Mouse (Mus musculus) liver, embryonic 18 days (tissue): ENCODE measurements around the gene Olfr1436. TPM values are rescaled to one million over a fixed set of nuclear protein-coding genes. Genes with fewer than 3 reads are reported as not detected.

Source experiments
- polyA plus RNA-seq: library from polyadenylated mRNA; depleted of rRNA; stranded (reverse); fragments of >200 nt; gene quantifications from 2 replicates; pipeline ENCODE4 v1.2.3, GENCODE M21; 2012; rRNA removed

Gene Olfr1436
- not detected in 2 replicates for polyA plus RNA-seq

DNA sequence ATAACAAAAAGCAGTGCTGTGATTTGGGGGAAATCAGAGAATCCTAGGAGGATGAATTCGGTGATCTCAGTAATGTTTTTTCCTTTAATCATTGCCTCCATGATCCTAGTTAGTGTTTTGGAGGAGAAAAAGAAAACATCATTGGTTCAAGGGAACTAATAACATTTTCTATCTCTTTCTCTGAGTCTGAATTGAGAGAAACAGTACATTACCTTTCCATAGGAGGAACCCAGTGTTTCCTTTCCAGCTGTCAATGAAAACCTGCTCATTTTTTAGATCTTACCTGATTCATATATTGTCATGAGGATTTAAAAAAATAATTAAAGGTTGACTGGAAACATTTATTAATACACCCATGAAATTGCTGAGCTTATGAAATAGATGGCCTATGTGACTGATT, at the start of gene Olfr1436:
Olfr1436 (minus strand) TSS at position 101 of the 400 bp plus-strand sequence.

DNA sequence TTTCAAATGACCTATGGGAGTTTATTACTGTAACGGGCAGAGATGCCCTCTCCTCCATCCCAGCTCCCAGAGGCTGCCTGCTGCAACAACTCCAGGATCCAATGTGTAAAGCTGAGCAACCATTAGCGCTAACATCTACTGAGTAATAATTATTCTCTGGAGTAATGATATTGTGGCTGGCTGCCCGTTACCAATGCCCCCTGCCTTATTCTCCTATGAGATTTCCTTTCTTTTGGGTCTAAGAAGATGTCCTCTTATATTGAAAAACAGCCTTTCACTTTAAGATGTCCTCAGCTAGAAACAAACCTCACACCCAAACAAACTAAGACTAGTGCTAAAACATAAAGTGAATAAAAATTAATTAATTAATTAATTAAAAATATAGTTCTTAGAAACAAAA, 36.9 kb upstream of the Olfr1436 start, which contains the start of gene Olfr1438-ps1:
Olfr1438-ps1 (minus strand) TSS at position 101 of the 400 bp plus-strand sequence.

DNA sequence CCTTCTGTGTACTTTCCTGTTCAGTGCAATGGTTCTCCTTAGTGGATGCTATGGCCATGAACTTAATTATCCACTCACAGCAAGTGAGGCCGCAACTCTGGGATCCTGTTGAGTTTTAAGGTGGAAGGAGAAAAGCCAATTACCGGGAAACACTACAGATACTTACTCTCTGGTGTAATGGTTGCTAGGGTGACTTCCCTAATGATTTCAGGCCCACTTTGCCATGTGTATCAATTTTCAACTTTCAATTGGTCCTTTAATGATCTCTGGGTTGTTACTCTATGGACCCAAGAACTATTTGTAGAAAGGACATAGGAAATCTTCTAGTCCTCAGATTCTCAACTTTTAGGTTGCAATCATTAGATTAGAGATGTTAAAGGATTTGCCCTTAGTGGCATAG, 26.1 kb upstream of the Olfr1436 start, which contains the start of gene Olfr1437:
Olfr1437 (minus strand) TSS at position 101 of the 400 bp plus-strand sequence.

DNA sequence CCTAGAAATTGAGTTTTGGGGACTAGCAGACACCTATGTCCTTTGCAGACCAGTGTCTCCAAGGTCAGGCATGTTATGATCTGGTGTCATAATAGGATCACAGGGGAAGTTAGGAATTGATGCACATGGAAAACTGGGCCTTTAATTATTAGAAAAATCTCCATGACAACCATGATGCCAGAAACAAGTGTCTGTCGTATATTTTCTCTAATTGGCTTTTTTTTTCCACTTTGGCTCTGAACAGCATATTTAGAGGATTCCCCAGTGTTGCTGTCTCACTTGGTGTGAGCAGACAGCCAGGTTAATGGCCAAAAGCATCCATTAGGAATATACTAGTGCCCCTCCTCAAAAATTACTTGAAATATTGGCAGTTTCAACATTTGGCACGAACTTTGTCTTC, 19.4 kb downstream of the Olfr1436 start, which contains the start of gene Olfr1434:
Olfr1434 (plus strand) TSS at position 301 of the 400 bp plus-strand sequence.

DNA sequence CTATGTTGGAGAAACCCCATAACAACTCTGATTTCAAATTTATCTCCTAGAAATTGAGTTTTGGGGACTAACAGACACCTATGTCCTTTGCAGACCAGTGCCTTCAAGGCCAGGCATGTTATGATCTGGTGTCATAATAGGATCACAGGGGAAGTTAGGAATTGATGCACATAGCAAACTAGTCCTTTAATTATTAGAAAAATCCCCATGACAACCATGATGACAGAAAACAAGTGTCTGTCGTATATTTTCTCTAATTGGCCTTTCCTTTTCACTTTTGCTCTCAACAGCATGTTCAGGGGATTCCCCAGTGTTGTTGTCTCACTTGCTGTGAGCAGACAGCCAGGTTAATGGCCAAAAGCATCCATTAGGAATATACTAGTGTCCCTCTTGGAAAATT, 38.2 kb downstream of the Olfr1436 start, which contains the start of gene Olfr235:
Olfr235 (plus strand) TSS at position 301 of the 400 bp plus-strand sequence.

Other genes starting within 250 kb of the Olfr1436 start
- not detected in 2 replicates for gene Olfr1424, start 236.4 kb downstream of the Olfr1436 start, polyA plus RNA-seq
- not detected in 2 replicates for gene Olfr1425, start 221.4 kb downstream of the Olfr1436 start, polyA plus RNA-seq
- not detected in 2 replicates for gene Olfr1426, start 207.1 kb downstream of the Olfr1436 start, polyA plus RNA-seq
- gene Olfr1427, start 195.8 kb downstream of the Olfr1436 start, polyA plus RNA-seq, result not detected in 2 replicates
- not detected in 2 replicates for gene Olfr1428, start 183.2 kb downstream of the Olfr1436 start, polyA plus RNA-seq
- not detected in 2 replicates for gene Olfr76, start 175.9 kb downstream of the Olfr1436 start, polyA plus RNA-seq
- not detected in 2 replicates for gene Olfr1555-ps1, start 129.0 kb downstream of the Olfr1436 start, polyA plus RNA-seq
- not detected in 2 replicates for gene Olfr1431, start 98.5 kb downstream of the Olfr1436 start, polyA plus RNA-seq
- gene Olfr1432, start 66.5 kb downstream of the Olfr1436 start, polyA plus RNA-seq, result not detected in 2 replicates
- not detected in 2 replicates for gene Olfr262, start 57.5 kb downstream of the Olfr1436 start, polyA plus RNA-seq
- not detected in 2 replicates for gene Olfr235, start 38.1 kb downstream of the Olfr1436 start, polyA plus RNA-seq
- not detected in 2 replicates for gene Olfr1434, start 19.3 kb downstream of the Olfr1436 start, polyA plus RNA-seq
- not detected in 2 replicates for gene Olfr1437, start 26.0 kb upstream of the Olfr1436 start, polyA plus RNA-seq
- not detected in 2 replicates for gene Olfr1438-ps1, start 36.8 kb upstream of the Olfr1436 start, polyA plus RNA-seq
- gene Olfr1440, start 88.1 kb upstream of the Olfr1436 start, polyA plus RNA-seq, result not detected in 2 replicates
- gene Olfr1441, start 118.3 kb upstream of the Olfr1436 start, polyA plus RNA-seq, result not detected in 2 replicates
- gene Pfpl, start 128.8 kb upstream of the Olfr1436 start, polyA plus RNA-seq, result not detected in 2 replicates
- gene Mpeg1, start 161.6 kb upstream of the Olfr1436 start, polyA plus RNA-seq, result 14.8 and 15.0 TPM in 2 replicates
- 2.3 and 2.4 TPM in 2 replicates for gene Dtx4, start 202.3 kb upstream of the Olfr1436 start, polyA plus RNA-seq
- 10.3 and 11.9 TPM in 2 replicates for gene Fam111a, start 246.6 kb upstream of the Olfr1436 start, polyA plus RNA-seq